Mouse (Mus musculus): Measurements from ENCODE around the gene Senp8.
"Not testable (repeated sequence)": the region's sequence is repeated elsewhere in the genome, so short reads cannot be mapped to it uniquely, and the experiment has no call there.

The Senp8 gene

GRCm38 (mm10) chr9:59750267-59751065, at the start of gene Senp8, which contains the start of gene Myo9a:
TSS of gene Senp8 (minus strand) at chr9:59750710.
TSS of gene Myo9a (plus strand) at chr9:59750896.
- DNase-seq (ENCODE audit: extremely low read depth, insufficient read length, low spot score) = peak; percentile 99

GRCm38 (mm10) chr9:59766966-59767461, 16.5 kb upstream of the Senp8 start:
- DNase-seq (ENCODE audit: extremely low read depth, insufficient read length, low spot score) = not testable (repeated sequence)

- DNase-seq (ENCODE audit: extremely low read depth, insufficient read length, low spot score) = peak; percentile 30
Measured at GRCm38 (mm10) chr9:59760515-59760914, 10.0 kb upstream of the Senp8 start.

- DNase-seq (ENCODE audit: extremely low read depth, insufficient read length, low spot score) = not testable (repeated sequence)
Measured at GRCm38 (mm10) chr9:59757016-59757415, 6.5 kb upstream of the Senp8 start.

GRCm38 (mm10) chr9:59755199-59755598, 4.7 kb upstream of the Senp8 start:
- no peak for DNase-seq (ENCODE audit: extremely low read depth, insufficient read length, low spot score)

- DNase-seq (ENCODE audit: extremely low read depth, insufficient read length, low spot score) = no peak
Measured at GRCm38 (mm10) chr9:59751966-59752365, 1.5 kb upstream of the Senp8 start.

GRCm38 (mm10) chr9:59751066-59751581, 614 bp upstream of the Senp8 start:
- DNase-seq (ENCODE audit: extremely low read depth, insufficient read length, low spot score) = peak; percentile 93

GRCm38 (mm10) chr9:59749581-59750265, 787 bp downstream of the Senp8 start:
- no peak for DNase-seq (ENCODE audit: extremely low read depth, insufficient read length, low spot score)

- DNase-seq (ENCODE audit: extremely low read depth, insufficient read length, low spot score) = no peak
Measured at GRCm38 (mm10) chr9:59748969-59749368, 1.5 kb downstream of the Senp8 start.

- DNase-seq (ENCODE audit: extremely low read depth, insufficient read length, low spot score) = no peak
Measured at GRCm38 (mm10) chr9:59748387-59748786, 2.1 kb downstream of the Senp8 start.

GRCm38 (mm10) chr9:59743903-59744302, 6.6 kb downstream of the Senp8 start:
- DNase-seq (ENCODE audit: extremely low read depth, insufficient read length, low spot score) = no peak

GRCm38 (mm10) chr9:59740593-59740992, 9.9 kb downstream of the Senp8 start:
- DNase-seq (ENCODE audit: extremely low read depth, insufficient read length, low spot score) = no peak

GRCm38 (mm10) chr9:59735394-59735793, 15.1 kb downstream of the Senp8 start:
- no peak for DNase-seq (ENCODE audit: extremely low read depth, insufficient read length, low spot score)

GRCm38 (mm10) chr9:59733075-59733474, 17.4 kb downstream of the Senp8 start:
- no peak for DNase-seq (ENCODE audit: extremely low read depth, insufficient read length, low spot score)

GRCm38 (mm10) chr9:59731136-59731535, 19.4 kb downstream of the Senp8 start:
- no peak for DNase-seq (ENCODE audit: extremely low read depth, insufficient read length, low spot score)

GRCm38 (mm10) chr9:59727569-59728286, 22.8 kb downstream of the Senp8 start:
- DNase-seq (ENCODE audit: extremely low read depth, insufficient read length, low spot score) = no peak

GRCm38 (mm10) chr9:59725515-59725914, 25.0 kb downstream of the Senp8 start:
- no peak for DNase-seq (ENCODE audit: extremely low read depth, insufficient read length, low spot score)

GRCm38 (mm10) chr9:59723791-59724442, 26.6 kb downstream of the Senp8 start:
- DNase-seq (ENCODE audit: extremely low read depth, insufficient read length, low spot score) = peak; percentile 35

GRCm38 (mm10) chr9:59723096-59723657, 27.3 kb downstream of the Senp8 start:
- DNase-seq (ENCODE audit: extremely low read depth, insufficient read length, low spot score) = peak; percentile 69

- DNase-seq (ENCODE audit: extremely low read depth, insufficient read length, low spot score) = no peak
Measured at GRCm38 (mm10) chr9:59721144-59721543, 29.4 kb downstream of the Senp8 start.
